In the genomic region with DNA sequence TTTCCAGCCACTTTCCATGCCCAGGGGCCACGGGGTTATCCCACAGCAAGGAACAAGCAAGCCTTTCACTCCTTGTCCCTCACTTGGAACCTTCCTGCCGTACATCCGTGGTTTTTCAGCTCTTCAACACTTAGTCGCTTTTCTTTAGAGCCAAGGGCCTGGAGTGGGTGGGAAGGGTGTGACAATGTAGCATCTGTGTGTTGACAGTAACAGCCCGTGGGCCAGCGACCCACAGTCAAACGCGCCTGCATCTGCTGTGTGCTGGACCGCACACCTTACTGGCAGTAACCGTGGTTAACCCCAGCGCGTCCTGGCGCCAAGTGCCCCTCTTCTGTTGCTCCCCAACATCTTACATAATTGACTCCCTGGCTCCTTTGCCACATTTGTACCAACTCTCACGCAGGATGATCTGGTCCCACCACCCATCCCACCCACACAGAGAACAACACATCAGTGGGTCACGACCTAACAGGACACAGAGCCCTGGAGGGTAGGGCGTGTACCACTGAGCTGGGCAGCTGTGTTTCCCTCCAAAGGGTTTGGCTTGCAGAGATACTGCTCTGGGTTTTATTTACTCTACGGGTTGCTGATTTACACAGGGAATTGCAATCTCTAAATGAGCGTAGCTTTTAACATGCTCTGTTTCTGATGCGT, we compare ENCODE assay signal across 19 mouse cellular contexts. TPM values are rescaled to one million over a fixed set of nuclear protein-coding genes. Genes with fewer than 3 reads are reported as not detected.
DNase-seq lines count a peak whose midpoint lies in the region; ATAC-seq and TF ChIP-seq lines count a peak whose summit lies in the region.
"Had no signal": no experiment of that assay in that cellular context is flagged by ENCODE, and none has a peak within 500 bp of the region (broad histone marks: within the 10 kb centered on the region; RNA-seq: fewer than 3 reads in every experiment).

No protein-coding gene starts in this region.

- 60% methylated on average over 19 of the region's 19 CpGs for WGBS in heart, adult 2 months
- WGBS in heart, embryonic 11.5 days (ENCODE audit: insufficient replicate concordance) = 74% methylated on average over 19 of the region's 19 CpGs
- WGBS in lung, embryonic 16.5 days = 59% methylated on average over 19 of the region's 19 CpGs
- 53% methylated on average over 19 of the region's 19 CpGs for WGBS in lung, adult 2 months
- WGBS in embryonic facial prominence, embryonic 15.5 days = 56% methylated on average over 19 of the region's 19 CpGs
- WGBS in stomach, embryonic 15.5 days = 65% methylated on average over 19 of the region's 19 CpGs

- H3K4me2 ChIP-seq in heart, embryonic 11.5 days = no peak overlapping the region
- no peak overlapping the region for H3K4me2 ChIP-seq in lung, embryonic 16.5 days (ENCODE audit: low read depth, low read length)
- H3K4me2 ChIP-seq in embryonic facial prominence, embryonic 15.5 days (replicated peaks) = no peak overlapping the region
- H3K4me2 ChIP-seq in stomach, embryonic 15.5 days = no peak overlapping the region
- H3K4me2 ChIP-seq: hindbrain, embryonic 15.5 days; neural tube, embryonic 15.5 days had no signal

- no peak; the same call in 1 of the 2 replicates for TF ChIP-seq EP300 in heart, adult 2 months (IDR thresholded peaks at IDR 0.05; ENCODE audit: insufficient read depth, low read depth, low read length)

- no peak for TF ChIP-seq POLR2A in heart, adult 2 months (IDR thresholded peaks at IDR 0.05; ENCODE audit: insufficient read depth, low read depth, low read length)
- TF ChIP-seq POLR2A in lung, adult 2 months (IDR thresholded peaks at IDR 0.05; ENCODE audit: borderline replicate concordance, extremely low read depth, low read depth, low read length) = no peak

- H3K79me2 ChIP-seq in heart, adult 2 months (replicated peaks; ENCODE audit: control insufficient read depth, insufficient read depth, low read length) = no peaks in the 10 kb centered on the region

- no peak for ATAC-seq in heart, embryonic 11.5 days (replicated peaks; ENCODE audit: insufficient number of reproducible peaks, low FRiP score, low TSS enrichment)
- no peak for ATAC-seq in lung, embryonic 16.5 days (ENCODE audit: low read depth)
- peak; percentile 54; the same call in 1 of the 2 replicates for ATAC-seq in embryonic facial prominence, embryonic 15.5 days (ENCODE audit: insufficient number of reproducible peaks, low FRiP score, low TSS enrichment, low read depth)
- no peak for ATAC-seq in stomach, embryonic 15.5 days (ENCODE audit: insufficient read depth, low FRiP score, low read depth)
- ATAC-seq in erythroid progenitor cell, adult 5-6 weeks (replicated peaks; ENCODE audit: low FRiP score, poor library complexity, severe bottlenecking) = no peak

- H3K4me3 ChIP-seq in heart, adult 2 months = no peak overlapping the region
- no peak overlapping the region for H3K4me3 ChIP-seq in heart, embryonic 11.5 days (ENCODE audit: low read depth, low read length)
- no peak overlapping the region for H3K4me3 ChIP-seq in lung, embryonic 16.5 days (ENCODE audit: low read length)
- no peak overlapping the region for H3K4me3 ChIP-seq in lung, adult 2 months (replicated peaks; ENCODE audit: extremely low read depth, low read depth, low read length)
- no peak overlapping the region for H3K4me3 ChIP-seq in embryonic facial prominence, embryonic 15.5 days (replicated peaks)
- H3K4me3 ChIP-seq in stomach, embryonic 15.5 days (replicated peaks) = no peak overlapping the region
- H3K4me3 ChIP-seq: erythroblast, embryonic 14.5 days; hindbrain, embryonic 15.5 days; megakaryocyte, embryonic 14.5 days; neural tube, embryonic 15.5 days had no signal

- DNase-seq in heart, adult 2 months = peak; percentile 30 to 53
- no peak for DNase-seq in lung, adult 2 months
- DNase-seq in cerebellum, adult 18-20 months = no peak
- DNase-seq: cerebellum, adult 11 months; kidney, adult 8-10 months; layer of hippocampus, postnatal 36 days; thymus, postnatal 36 days had no signal

- peak overlapping the region; percentile 10; the same call in 1 of the 2 replicates for H3K9ac ChIP-seq in heart, adult 2 months (ENCODE audit: low read depth, low read length)
- no peak overlapping the region for H3K9ac ChIP-seq in heart, embryonic 11.5 days (ENCODE audit: low read depth, low read length)
- no peak overlapping the region; the same call in 1 of the 2 replicates for H3K9ac ChIP-seq in lung, embryonic 16.5 days (ENCODE audit: low read length)
- H3K9ac ChIP-seq in embryonic facial prominence, embryonic 15.5 days = no peak overlapping the region
- H3K9ac ChIP-seq in stomach, embryonic 15.5 days = no peak overlapping the region
- H3K9ac ChIP-seq: hindbrain, embryonic 15.5 days; neural tube, embryonic 15.5 days had no signal

- H3K27ac ChIP-seq in heart, adult 2 months = peak overlapping the region; percentile 75
- no peak overlapping the region for H3K27ac ChIP-seq in heart, embryonic 11.5 days (ENCODE audit: low read depth, low read length)
- H3K27ac ChIP-seq in lung, embryonic 16.5 days (ENCODE audit: low read length) = peak overlapping the region; percentile 72
- peak overlapping the region; percentile 74 for H3K27ac ChIP-seq in embryonic facial prominence, embryonic 15.5 days (replicated peaks)
- H3K27ac ChIP-seq in stomach, embryonic 15.5 days = 0 out of 2 replicates have a peak overlapping the region, but pooled peaks have one; percentile 8
- H3K27ac ChIP-seq: hindbrain, embryonic 15.5 days; neural tube, embryonic 15.5 days had no signal

- no peaks in the 10 kb centered on the region for H3K27me3 ChIP-seq in heart, adult 2 months (ENCODE audit: control insufficient read depth, insufficient read depth, low read length)
- no peaks in the 10 kb centered on the region for H3K27me3 ChIP-seq in heart, embryonic 11.5 days (ENCODE audit: control insufficient read depth, insufficient read depth, low read length)
- H3K27me3 ChIP-seq in lung, embryonic 16.5 days (ENCODE audit: control insufficient read depth, insufficient read depth, low read depth, low read length) = no peaks in the 10 kb centered on the region
- no peaks in the 10 kb centered on the region for H3K27me3 ChIP-seq in embryonic facial prominence, embryonic 15.5 days
- no peaks in the 10 kb centered on the region for H3K27me3 ChIP-seq in stomach, embryonic 15.5 days (replicated peaks)
- H3K27me3 ChIP-seq: hindbrain, embryonic 15.5 days; megakaryocyte, embryonic 14.5 days; neural tube, embryonic 15.5 days had no signal

- no peaks in the 10 kb centered on the region for H3K9me3 ChIP-seq in heart, embryonic 11.5 days (replicated peaks; ENCODE audit: control insufficient read depth, low read length)
- H3K9me3 ChIP-seq in lung, embryonic 16.5 days (ENCODE audit: control insufficient read depth, low read length) = no peaks in the 10 kb centered on the region
- H3K9me3 ChIP-seq in embryonic facial prominence, embryonic 15.5 days (replicated peaks) = no peaks in the 10 kb centered on the region
- H3K9me3 ChIP-seq in stomach, embryonic 15.5 days = no peaks in the 10 kb centered on the region
- H3K9me3 ChIP-seq: hindbrain, embryonic 15.5 days; neural tube, embryonic 15.5 days had no signal

- peaks cover 10% of the 10 kb centered on the region for H3K4me1 ChIP-seq in heart, adult 2 months (ENCODE audit: control insufficient read depth, insufficient read depth, low read length)
- peaks cover 12% of the 10 kb centered on the region for H3K4me1 ChIP-seq in heart, embryonic 11.5 days (ENCODE audit: control insufficient read depth, insufficient read depth, low read length)
- peaks cover 32% of the 10 kb centered on the region for H3K4me1 ChIP-seq in lung, embryonic 16.5 days (replicated peaks; ENCODE audit: control insufficient read depth, insufficient read depth, low read length)
- peaks cover 4% of the 10 kb centered on the region; the same call in 1 of the 2 replicates for H3K4me1 ChIP-seq in lung, adult 2 months (ENCODE audit: control insufficient read depth, insufficient read depth, low read length)
- H3K4me1 ChIP-seq in embryonic facial prominence, embryonic 15.5 days = peaks cover 33% of the 10 kb centered on the region
- H3K4me1 ChIP-seq in stomach, embryonic 15.5 days = peaks cover 3% of the 10 kb centered on the region; the same call in 1 of the 2 replicates
- H3K4me1 ChIP-seq: hindbrain, embryonic 15.5 days had no signal

- no peaks in the 10 kb centered on the region for H3K36me3 ChIP-seq in heart, adult 2 months (ENCODE audit: control insufficient read depth, insufficient read depth, low read length)
- no peaks in the 10 kb centered on the region for H3K36me3 ChIP-seq in heart, embryonic 11.5 days (ENCODE audit: control insufficient read depth, insufficient read depth, low read length)
- no peaks in the 10 kb centered on the region for H3K36me3 ChIP-seq in lung, embryonic 16.5 days (ENCODE audit: control insufficient read depth, insufficient read depth, low read length)
- H3K36me3 ChIP-seq in embryonic facial prominence, embryonic 15.5 days = no peaks in the 10 kb centered on the region
- no peaks in the 10 kb centered on the region for H3K36me3 ChIP-seq in stomach, embryonic 15.5 days
- H3K36me3 ChIP-seq: hindbrain, embryonic 15.5 days; neural tube, embryonic 15.5 days had no signal

- intact Hi-C loops in heart, adult 2 months (cut with DNase I) = no loop called here

- TF ChIP-seq CTCF in heart, adult 2 months (IDR thresholded peaks at IDR 0.05) = no peak
- no peak for TF ChIP-seq CTCF in lung, adult 2 months (IDR thresholded peaks at IDR 0.05; ENCODE audit: insufficient read depth, low read length)

RNA-seq across cellular contexts. Expression of a gene that starts 15.6 kb away (rescaled TPM):
- not detected for total RNA-seq in heart, adult 2 months (2021)
- polyA plus RNA-seq in heart, adult 2 months (2012; rRNA removed) = 0.29 and 0.51 TPM in 2 replicates
- 1.3 and 1.5 TPM in 2 replicates for polyA plus RNA-seq in heart, embryonic 11.5 days (2014; fragmentation: Nextera tagmentation; extraction: Ambion mirVana)
- 0.35 and 0.97 TPM in 2 replicates for polyA plus RNA-seq in lung, embryonic 16.5 days (2015; fragmentation: Nextera tagmentation; extraction: Ambion mirVana)
- polyA plus RNA-seq in lung, adult 2 months (2012; rRNA removed) = 0.26 TPM in 1 of 2 replicates, not detected in the other
- polyA plus RNA-seq in embryonic facial prominence, embryonic 15.5 days (2015; fragmentation: Nextera tagmentation; extraction: Ambion mirVana) = 0.60 and 0.80 TPM in 2 replicates
- polyA plus RNA-seq in stomach, embryonic 15.5 days (2015; fragmentation: Nextera tagmentation; extraction: Ambion mirVana) = 40.1 and 57.2 TPM in 2 replicates
- not detected in 2 replicates for total RNA-seq in erythroid progenitor cell, adult 5-6 weeks (2015; ENCODE audit: low replicate concordance)
- total RNA-seq in erythroid progenitor cell, adult 5-6 weeks (2017; ENCODE audit: low replicate concordance) = not detected in 2 replicates
- total RNA-seq: MEL had no signal
- polyA plus RNA-seq: erythroblast, embryonic 14.5 days; hindbrain, embryonic 15.5 days; neural tube, embryonic 15.5 days had no signal

RNA-seq across cellular contexts. Expression of a gene that starts 17.2 kb away (rescaled TPM):
- total RNA-seq in heart, adult 2 months (2021) = under 1 TPM in 1 of 2 experiments, not detected in 1; 0.30 TPM
- 0.04 and 0.26 TPM in 2 replicates for polyA plus RNA-seq in heart, adult 2 months (2012; rRNA removed)
- polyA plus RNA-seq in heart, embryonic 11.5 days (2014; fragmentation: Nextera tagmentation; extraction: Ambion mirVana) = 0.43 TPM in 1 of 2 replicates, not detected in the other
- polyA plus RNA-seq in lung, embryonic 16.5 days (2015; fragmentation: Nextera tagmentation; extraction: Ambion mirVana) = 0.20 TPM in 1 of 2 replicates, not detected in the other
- 0.02 and 0.20 TPM in 2 replicates for polyA plus RNA-seq in lung, adult 2 months (2012; rRNA removed)
- not detected in 2 replicates for polyA plus RNA-seq in embryonic facial prominence, embryonic 15.5 days (2015; fragmentation: Nextera tagmentation; extraction: Ambion mirVana)
- not detected in 2 replicates for polyA plus RNA-seq in stomach, embryonic 15.5 days (2015; fragmentation: Nextera tagmentation; extraction: Ambion mirVana)
- total RNA-seq in erythroid progenitor cell, adult 5-6 weeks (2015; ENCODE audit: low replicate concordance) = not detected in 2 replicates
- 0.51 TPM in 1 of 2 replicates, not detected in the other for total RNA-seq in erythroid progenitor cell, adult 5-6 weeks (2017; ENCODE audit: low replicate concordance)
- total RNA-seq: adrenal gland, postnatal 4 days; MEL had no signal
- polyA plus RNA-seq: erythroblast, embryonic 14.5 days; limb, embryonic 11.5 days had no signal

RNA-seq across cellular contexts. Expression of a gene that starts 30.8 kb away (rescaled TPM):
- total RNA-seq in heart, adult 2 months (2021) = 100 to 1,000 TPM; 409 to 433 TPM
- 1,071 and 1,296 TPM in 2 replicates for polyA plus RNA-seq in heart, adult 2 months (2012; rRNA removed)
- polyA plus RNA-seq in heart, embryonic 11.5 days (2014; fragmentation: Nextera tagmentation; extraction: Ambion mirVana) = 73.6 and 75.1 TPM in 2 replicates
- 1,118 and 1,160 TPM in 2 replicates for polyA plus RNA-seq in lung, embryonic 16.5 days (2015; fragmentation: Nextera tagmentation; extraction: Ambion mirVana)
- 3,073 and 5,313 TPM in 2 replicates for polyA plus RNA-seq in lung, adult 2 months (2012; rRNA removed)
- polyA plus RNA-seq in embryonic facial prominence, embryonic 15.5 days (2015; fragmentation: Nextera tagmentation; extraction: Ambion mirVana) = 211 and 283 TPM in 2 replicates
- 150 and 225 TPM in 2 replicates for polyA plus RNA-seq in stomach, embryonic 15.5 days (2015; fragmentation: Nextera tagmentation; extraction: Ambion mirVana)
- total RNA-seq in erythroid progenitor cell, adult 5-6 weeks (2015; ENCODE audit: low replicate concordance) = not detected in 2 replicates
- total RNA-seq in erythroid progenitor cell, adult 5-6 weeks (2017; ENCODE audit: low replicate concordance) = 1.4 TPM in 1 of 2 replicates, not detected in the other
- total RNA-seq: MEL had no signal
- polyA plus RNA-seq: erythroblast, embryonic 14.5 days had no signal

RNA-seq across cellular contexts. Expression of a gene that starts 35.3 kb away (rescaled TPM):
- 10 to 100 TPM; 24.0 to 30.4 TPM for total RNA-seq in heart, adult 2 months (2021)
- polyA plus RNA-seq in heart, adult 2 months (2012; rRNA removed) = 41.7 and 57.6 TPM in 2 replicates
- 115 and 128 TPM in 2 replicates for polyA plus RNA-seq in heart, embryonic 11.5 days (2014; fragmentation: Nextera tagmentation; extraction: Ambion mirVana)
- 85.2 and 98.2 TPM in 2 replicates for polyA plus RNA-seq in lung, embryonic 16.5 days (2015; fragmentation: Nextera tagmentation; extraction: Ambion mirVana)
- 55.5 and 82.9 TPM in 2 replicates for polyA plus RNA-seq in lung, adult 2 months (2012; rRNA removed)
- polyA plus RNA-seq in embryonic facial prominence, embryonic 15.5 days (2015; fragmentation: Nextera tagmentation; extraction: Ambion mirVana) = 140 and 145 TPM in 2 replicates
- 56.1 and 70.2 TPM in 2 replicates for polyA plus RNA-seq in stomach, embryonic 15.5 days (2015; fragmentation: Nextera tagmentation; extraction: Ambion mirVana)
- 616 and 634 TPM in 2 replicates for total RNA-seq in erythroid progenitor cell, adult 5-6 weeks (2015; ENCODE audit: low replicate concordance)
- total RNA-seq in erythroid progenitor cell, adult 5-6 weeks (2017; ENCODE audit: low replicate concordance) = 160 and 179 TPM in 2 replicates

RNA-seq across cellular contexts. Expression of a gene that starts 48.9 kb away (rescaled TPM):
- 10 to 100 TPM; 16.3 to 19.6 TPM for total RNA-seq in heart, adult 2 months (2021)
- 12.8 and 19.9 TPM in 2 replicates for polyA plus RNA-seq in heart, adult 2 months (2012; rRNA removed)
- 13.2 and 15.1 TPM in 2 replicates for polyA plus RNA-seq in heart, embryonic 11.5 days (2014; fragmentation: Nextera tagmentation; extraction: Ambion mirVana)
- polyA plus RNA-seq in lung, embryonic 16.5 days (2015; fragmentation: Nextera tagmentation; extraction: Ambion mirVana) = 7.1 and 7.8 TPM in 2 replicates
- 10.3 TPM in 2 replicates for polyA plus RNA-seq in lung, adult 2 months (2012; rRNA removed)
- 3.0 and 3.3 TPM in 2 replicates for polyA plus RNA-seq in embryonic facial prominence, embryonic 15.5 days (2015; fragmentation: Nextera tagmentation; extraction: Ambion mirVana)
- polyA plus RNA-seq in stomach, embryonic 15.5 days (2015; fragmentation: Nextera tagmentation; extraction: Ambion mirVana) = 5.5 and 7.7 TPM in 2 replicates
- total RNA-seq in erythroid progenitor cell, adult 5-6 weeks (2015; ENCODE audit: low replicate concordance) = 89.7 and 101 TPM in 2 replicates
- total RNA-seq in erythroid progenitor cell, adult 5-6 weeks (2017; ENCODE audit: low replicate concordance) = 123 and 147 TPM in 2 replicates
- total RNA-seq: layer of hippocampus, postnatal 36 days had no signal

Comparison
In these comparisons a context has a peak if more than half of its experiments do, and no peak if none do; other contexts are left out.
1. DNase-seq: peak in heart, adult 2 months (2 of 2); none in lung, adult 2 months (single experiment) and cerebellum, adult 18-20 months (0 of 2).
2. RNA of a gene that starts 15.6 kb away (polyA plus RNA-seq): 40.1 to 57.2 TPM in stomach, embryonic 15.5 days; 1.3 to 1.5 TPM in heart, embryonic 11.5 days, 0.60 to 0.80 TPM in embryonic facial prominence, embryonic 15.5 days, 0.29 to 0.51 TPM in heart, adult 2 months, 0.35 to 0.97 TPM in lung, embryonic 16.5 days and 0.26 TPM in lung, adult 2 months; every median in the first group is over 10 times any median in the second.